Mouse (Mus musculus) liver, adult 10 weeks (tissue): ENCODE data around the gene Rhox3g. TPM values are rescaled to one million over a fixed set of nuclear protein-coding genes. Genes with fewer than 3 reads are reported as not detected.

Experiments
- polyA plus RNA-seq: library from polyadenylated mRNA; stranded (reverse); fragments of 350-450 nt; fragmentation: Illumina TruSeq; extraction: RNeasy Lipid Tissue Mini Kit (QIAGEN cat#74804); gene quantifications from one replicate; pipeline ENCODE4 v1.2.3, GENCODE M21; 2014; ENCODE audit warnings: low read depth, low replicate concordance

Rhox3g gene
- not detected for polyA plus RNA-seq

GRCm38 (mm10) chrX:37628512-37628911 is at the start of gene Rhox3g:
Gene Rhox3g, minus strand, starts transcription at chrX:37628612.

DNA sequence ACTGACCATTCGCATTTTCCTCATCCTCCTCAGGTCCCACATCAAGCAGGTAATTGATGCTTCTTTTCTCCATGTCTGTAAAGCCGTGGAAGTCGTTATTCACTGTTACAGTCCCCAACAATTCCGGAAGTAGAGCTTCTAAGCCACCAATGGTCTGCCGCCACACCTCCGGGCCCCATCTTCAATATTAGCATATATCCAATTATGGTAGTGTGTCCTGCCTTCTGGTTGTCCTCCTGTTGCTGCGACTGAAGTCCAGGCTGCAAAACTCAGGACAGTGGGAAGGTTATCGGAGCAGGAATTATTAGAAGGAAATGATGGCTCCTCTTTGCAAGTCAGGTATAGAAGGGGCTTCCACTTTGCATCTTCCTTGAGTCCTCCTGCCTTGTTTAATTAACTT is 44.8 kb upstream of the Rhox3g start, which contains the start of gene Rhox2h:
Gene Rhox2h, minus strand, starts transcription at position 101 of the 400 bp plus-strand sequence.

GRCm38 (mm10) chrX:37668664-37669063 is 40.3 kb upstream of the Rhox3g start, which contains the start of gene Rhox3h:
Gene Rhox3h, minus strand, starts transcription at chrX:37668764.

DNA sequence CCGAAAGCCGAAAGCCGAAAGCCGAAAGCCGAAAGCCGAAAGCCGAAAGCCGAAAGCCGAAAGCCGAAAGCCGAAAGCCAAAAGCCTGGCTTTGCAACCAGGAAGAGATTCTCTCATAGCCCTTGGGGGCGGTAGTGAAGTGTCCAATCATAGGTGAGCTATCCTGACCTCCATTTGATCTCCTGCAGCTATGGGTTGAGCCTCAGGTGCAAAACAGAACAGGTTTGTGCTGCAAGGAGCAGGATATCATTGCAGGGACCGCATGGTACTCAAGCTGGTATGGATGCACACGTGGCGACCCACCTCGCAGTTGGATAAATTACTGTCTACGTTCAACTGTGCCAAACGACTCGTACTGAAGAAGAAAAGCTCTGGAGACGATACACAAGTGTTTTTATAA is 22.8 kb upstream of the Rhox3g start, which contains the start of gene Rhox4g:
Gene Rhox4g, minus strand, starts transcription at position 101 of the 400 bp plus-strand sequence.

DNA sequence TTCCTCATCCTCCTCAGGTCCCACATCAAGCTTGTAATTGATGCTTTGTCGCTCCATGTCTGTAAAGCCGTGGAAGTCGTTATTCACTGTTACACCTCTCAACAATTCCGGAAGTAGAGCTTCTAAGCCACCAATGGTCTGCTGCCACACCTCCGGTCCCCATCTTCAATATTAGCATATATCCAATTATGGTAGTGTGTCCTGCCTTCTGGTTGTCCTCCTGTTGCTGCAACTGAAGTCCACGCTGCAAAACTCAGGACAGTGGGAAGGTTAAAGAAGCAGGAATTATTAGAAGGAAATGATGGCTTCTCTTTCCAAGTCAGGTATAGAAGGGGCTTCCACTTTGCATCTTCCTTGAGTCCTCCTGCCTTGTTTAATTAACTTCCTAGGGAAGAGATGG is 15.0 kb upstream of the Rhox3g start, which contains the start of gene Rhox2g:
Gene Rhox2g, minus strand, starts transcription at position 101 of the 400 bp plus-strand sequence.

DNA sequence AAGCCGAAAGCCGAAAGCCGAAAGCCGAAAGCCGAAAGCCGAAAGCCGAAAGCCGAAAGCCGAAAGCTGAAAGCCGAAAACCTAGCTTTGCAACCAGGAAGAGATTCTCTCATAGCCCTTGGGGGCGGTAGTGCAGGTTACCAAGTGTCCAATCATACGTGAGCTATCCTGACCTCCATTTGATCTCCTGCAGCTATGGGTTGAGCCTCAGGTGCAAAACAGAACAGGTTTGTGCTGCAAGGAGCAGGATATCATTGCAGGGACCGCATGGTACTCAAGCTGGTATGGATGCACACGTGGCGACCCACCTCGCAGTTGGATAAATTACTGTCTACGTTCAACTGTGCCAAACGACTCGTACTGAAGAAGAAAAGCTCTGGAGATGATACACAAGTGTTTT is 20.8 kb downstream of the Rhox3g start, which contains the start of gene Rhox4f:
Gene Rhox4f, minus strand, starts transcription at position 101 of the 400 bp plus-strand sequence.

DNA sequence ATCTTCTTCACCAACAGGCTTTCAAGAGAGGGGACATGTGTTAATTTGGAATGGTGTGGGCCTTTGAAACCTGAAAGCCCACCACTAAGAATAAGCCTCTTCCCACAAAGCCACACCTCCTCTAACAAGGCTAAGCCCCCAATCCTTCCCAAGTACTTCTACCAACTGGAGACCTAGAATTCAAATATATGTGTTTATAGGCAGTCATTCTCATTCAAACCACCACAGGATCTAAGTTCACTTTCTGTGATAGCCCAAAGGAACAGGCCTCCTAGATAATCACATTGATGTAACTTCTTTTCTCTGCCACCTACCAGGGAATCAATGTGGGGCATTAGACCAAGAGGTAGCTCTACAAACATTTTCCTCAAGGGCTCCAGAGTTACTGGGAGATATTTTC is 47.7 kb downstream of the Rhox3g start, which contains the start of gene Rhox3f:
Gene Rhox3f, plus strand, starts transcription at position 301 of the 400 bp plus-strand sequence.

Other genes starting within 250 kb of the Rhox3g start
- not detected for gene Rhox3a2, start 248.6 kb downstream of the Rhox3g start, polyA plus RNA-seq
- not detected for gene Rhox4a2, start 237.8 kb downstream of the Rhox3g start, polyA plus RNA-seq
- gene Rhox2b, start 216.5 kb downstream of the Rhox3g start, polyA plus RNA-seq = not detected
- not detected for gene Rhox4b, start 196.1 kb downstream of the Rhox3g start, polyA plus RNA-seq
- gene Rhox2c, start 174.9 kb downstream of the Rhox3g start, polyA plus RNA-seq = not detected
- not detected for gene Rhox3c, start 170.0 kb downstream of the Rhox3g start, polyA plus RNA-seq
- not detected for gene Rhox4c, start 148.3 kb downstream of the Rhox3g start, polyA plus RNA-seq
- not detected for gene Rhox2d, start 135.2 kb downstream of the Rhox3g start, polyA plus RNA-seq
- not detected for gene Rhox4d, start 114.3 kb downstream of the Rhox3g start, polyA plus RNA-seq
- not detected for gene Rhox2e, start 98.2 kb downstream of the Rhox3g start, polyA plus RNA-seq
- gene Rhox3e, start 86.6 kb downstream of the Rhox3g start, polyA plus RNA-seq = not detected
- gene Rhox4e, start 71.2 kb downstream of the Rhox3g start, polyA plus RNA-seq = not detected
- gene Rhox2f, start 57.2 kb downstream of the Rhox3g start, polyA plus RNA-seq = not detected
- gene Rhox3f, start 47.6 kb downstream of the Rhox3g start, polyA plus RNA-seq = not detected
- not detected for gene Rhox4f, start 20.9 kb downstream of the Rhox3g start, polyA plus RNA-seq
- not detected for gene Rhox2g, start 14.9 kb upstream of the Rhox3g start, polyA plus RNA-seq
- not detected for gene Rhox4g, start 22.7 kb upstream of the Rhox3g start, polyA plus RNA-seq
- not detected for gene Rhox3h, start 40.2 kb upstream of the Rhox3g start, polyA plus RNA-seq
- not detected for gene Rhox2h, start 44.7 kb upstream of the Rhox3g start, polyA plus RNA-seq
- not detected for gene Rhox5, start 176.2 kb upstream of the Rhox3g start, polyA plus RNA-seq
- gene Rhox6, start 198.3 kb upstream of the Rhox3g start, polyA plus RNA-seq = not detected
- not detected for gene Rhox7a, start 203.1 kb upstream of the Rhox3g start, polyA plus RNA-seq